Mouse (Mus musculus): Measurements from ENCODE around the gene Grm3.

- TF ChIP-seq CTCF (IDR thresholded peaks at IDR 0.05; ENCODE audit: low read depth, low read length) (no peak), POLR2A (IDR thresholded peaks at IDR 0.05; ENCODE audit: borderline replicate concordance, low read depth, low read length) (no peak)
Measured at GRCm38 (mm10) chr5:9477587-9477986, 247.4 kb downstream of the Grm3 start.

Measured in bone marrow macrophage, adult 2 months (primary cell).